Mouse (Mus musculus) ES-E14 (cell line): ENCODE results near the gene Carmil1. TPM values are rescaled to one million over a fixed set of nuclear protein-coding genes. Genes with fewer than 3 reads are reported as not detected.

Experiments used
- DNase-seq: peaks from one replicate; pipeline ENCODE4 v3.0.0-alpha.2; 2013; ENCODE audit warnings: low read depth, low spot score
- H3K27ac ChIP-seq: 2 replicates; pipeline ENCODE4 v1.5.1; 2012; ENCODE audit warnings: low read depth, mild to moderate bottlenecking, low read length, moderate library complexity, mixed read lengths; ENCODE audit not compliant: poor library complexity, insufficient read depth, severe bottlenecking
- H3K36me3 ChIP-seq: 2 replicates; pipeline ENCODE4 v1.6.1; 2012; ENCODE audit warnings: mild to moderate bottlenecking, low read length, moderate library complexity, mixed read lengths; ENCODE audit not compliant: control insufficient read depth, poor library complexity, insufficient read depth, severe bottlenecking
- H3K4me1 ChIP-seq, 2 experiments: fragments of 150-350 bp in 1 of 2; sonication (generic) in 1 of 2; 2 replicates each; pipeline ENCODE4 v1.6.1; 2012; ENCODE audit warnings: low read length in 2 of 2, mild to moderate bottlenecking in 1 of 2, mixed read lengths in 1 of 2; ENCODE audit not compliant: control insufficient read depth in 2 of 2, insufficient read depth in 2 of 2, poor library complexity in 1 of 2
- H3K4me3 ChIP-seq, 2 experiments: fragments of 150-350 bp in 1 of 2; sonication (generic) in 1 of 2; 2 replicates each; pipeline ENCODE4 v1.5.1; 2012; ENCODE audit warnings: low read length in 2 of 2, low read depth in 1 of 2, mild to moderate bottlenecking in 1 of 2, mixed read lengths in 1 of 2; ENCODE audit not compliant: insufficient read depth in 1 of 2, poor library complexity in 1 of 2, severe bottlenecking in 1 of 2
- H3K9ac ChIP-seq: 2 replicates; pipeline ENCODE4 v1.6.1; 2012; ENCODE audit warnings: low read depth, mild to moderate bottlenecking, low read length, mixed read lengths; ENCODE audit not compliant: poor library complexity, insufficient read depth, severe bottlenecking
- H3K9me3 ChIP-seq: fragments of 150-350 bp; sonication (generic); 2 replicates; pipeline ENCODE4 v1.6.1; 2012; ENCODE audit warnings: low read depth, mild to moderate bottlenecking, low read length; ENCODE audit not compliant: control insufficient read depth, insufficient read depth
- CHD2 ChIP-seq: IDR thresholded peaks from 2 replicates; pipeline ENCODE4 v1.6.1; 2014; ENCODE audit warnings: mild to moderate bottlenecking, low read depth, low read length, inconsistent platforms
- HCFC1 ChIP-seq: IDR thresholded peaks from 2 replicates; pipeline ENCODE4 v1.6.1; 2012; ENCODE audit warnings: low read length, inconsistent platforms, borderline replicate concordance; ENCODE audit not compliant: insufficient read depth
- MAFK ChIP-seq: IDR thresholded peaks from 2 replicates; pipeline ENCODE4 v1.6.1; 2014; ENCODE audit warnings: mild to moderate bottlenecking, low read depth, low read length, inconsistent platforms; ENCODE audit not compliant: insufficient read depth
- ZC3H11A ChIP-seq: IDR thresholded peaks from 2 replicates; pipeline ENCODE4 v1.6.1; 2012; ENCODE audit warnings: low read depth, mild to moderate bottlenecking, inconsistent platforms, low read length, borderline replicate concordance
- ZNF384 ChIP-seq: IDR thresholded peaks from 2 replicates; pipeline ENCODE4 v1.6.1; 2012; ENCODE audit warnings: low read depth, low read length, inconsistent platforms
- in situ Hi-C, 2 experiments: fragments of 600-800 bp; cut with MboI; formaldehyde crosslinking; loops; one replicate each; pipeline ENCODE4 v1.15.1; 2025; ENCODE audit warnings: low sequenced_read_pairs in 2 of 2, inconsistent platforms in 1 of 2; ENCODE audit not compliant: unreplicated experiment in 2 of 2
- total RNA-seq: library from RNA; depleted of rRNA; stranded (reverse); fragments of 300-350 nt; gene quantifications from 2 replicates; pipeline ENCODE4 v1.2.3, GENCODE M21; 2012

Gene Carmil1
- total RNA-seq, 1 experiment: 17.0 TPM

- Histone ChIP-seq H3K9ac (no peak overlapping the region), H3K9me3 (no peaks in the 10 kb centered on the region), H3K4me3 (no peak overlapping the region), H3K4me1 (no peaks in the 10 kb centered on the region), H3K27ac (no peak overlapping the region), H3K36me3 (no peaks in the 10 kb centered on the region)
- TF ChIP-seq MAFK: no peak
- TF ChIP-seq CHD2: no peak
- no peak for TF ChIP-seq ZNF384
- no peak for TF ChIP-seq HCFC1
- in situ Hi-C loops: no loop called here
- no peak for DNase-seq
Observed at GRCm38 (mm10) chr13:24185641-24186040, 95.0 kb downstream of the Carmil1 start.

DNA sequence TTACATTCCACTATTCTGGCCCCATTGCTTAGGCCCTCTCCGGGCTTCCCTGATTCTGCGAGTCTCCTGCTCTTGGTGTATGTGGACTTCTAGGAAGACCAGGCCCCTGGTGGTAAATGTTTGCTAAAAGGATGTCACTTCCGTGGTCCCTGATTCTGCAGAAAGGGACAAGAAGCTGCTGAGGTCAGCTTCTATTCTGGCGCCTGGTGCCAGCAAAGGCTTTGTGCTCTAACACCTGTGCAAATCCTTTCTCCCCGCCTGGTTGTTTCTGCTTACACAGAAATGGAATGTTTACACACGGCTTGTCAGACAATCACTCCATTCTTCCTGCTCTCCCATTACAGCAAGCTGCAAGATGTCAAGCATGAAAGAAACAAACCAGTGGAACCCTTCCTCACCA is 97.7 kb downstream of the Carmil1 start:
- Histone ChIP-seq H3K9ac (no peak overlapping the region), H3K4me1 (peaks cover 0 to 7% of the 10 kb centered on the region in 2 experiments; a peak in 2 of 4 replicates), H3K36me3 (no peaks in the 10 kb centered on the region), H3K4me3 (no peak overlapping the region), H3K9me3 (no peaks in the 10 kb centered on the region), H3K27ac (no peak overlapping the region)
- DNase-seq: no peak
- in situ Hi-C loops: no loop called here
- TF ChIP-seq ZC3H11A (no peak), ZNF384 (no peak), CHD2 (no peak), MAFK (no peak), HCFC1 (no peak)

GRCm38 (mm10) chr13:24179538-24179937 is 101.1 kb downstream of the Carmil1 start:
- H3K9me3 ChIP-seq: no peaks in the 10 kb centered on the region
- DNase-seq: no peak
- TF ChIP-seq CHD2: no peak
- TF ChIP-seq ZNF384: no peak
- no peak for TF ChIP-seq ZC3H11A
- TF ChIP-seq HCFC1: no peak
- no peak for TF ChIP-seq MAFK
- H3K4me3 ChIP-seq: no peak overlapping the region
- H3K27ac ChIP-seq: no peak overlapping the region
- H3K36me3 ChIP-seq: no peaks in the 10 kb centered on the region
- no peak overlapping the region for H3K9ac ChIP-seq
- peaks cover 0 to 7% of the 10 kb centered on the region in 2 experiments; a peak in 2 of 4 replicates for H3K4me1 ChIP-seq
- in situ Hi-C loops: no loop called here

DNA sequence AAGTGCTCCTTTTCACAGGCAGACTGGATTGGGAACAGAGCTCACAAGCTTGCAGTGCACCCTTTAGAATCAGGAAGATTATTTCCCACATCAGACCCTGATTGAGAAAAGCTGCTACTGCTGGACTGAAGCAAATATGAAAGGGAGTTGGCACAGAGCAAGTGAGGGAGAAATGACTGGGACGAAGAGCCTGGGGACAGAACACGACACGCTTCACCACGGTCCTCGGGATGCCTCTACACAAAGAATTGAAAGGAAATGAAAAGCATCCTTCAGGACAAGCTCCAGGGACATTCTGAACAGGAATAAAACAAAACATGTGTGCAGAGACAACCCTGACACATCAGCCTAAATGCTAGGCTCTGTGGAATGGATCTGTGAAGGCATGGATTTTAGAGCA is 103.0 kb downstream of the Carmil1 start:
- H3K27ac ChIP-seq: no peak overlapping the region
- DNase-seq: no peak
- no peaks in the 10 kb centered on the region for H3K9me3 ChIP-seq
- no peak overlapping the region for H3K4me3 ChIP-seq
- H3K4me1 ChIP-seq: peaks cover 0 to 7% of the 10 kb centered on the region in 2 experiments; a peak in 2 of 4 replicates
- no peak overlapping the region for H3K9ac ChIP-seq
- in situ Hi-C loops: no loop called here
- no peaks in the 10 kb centered on the region for H3K36me3 ChIP-seq
- no peak for TF ChIP-seq CHD2
- TF ChIP-seq ZNF384: no peak
- no peak for TF ChIP-seq ZC3H11A
- TF ChIP-seq HCFC1: no peak
- no peak for TF ChIP-seq MAFK

GRCm38 (mm10) chr13:24176835-24177234 is 103.8 kb downstream of the Carmil1 start:
- Histone ChIP-seq H3K9ac (no peak overlapping the region), H3K9me3 (no peaks in the 10 kb centered on the region), H3K36me3 (no peaks in the 10 kb centered on the region), H3K4me3 (no peak overlapping the region), H3K4me1 (peaks cover 0 to 7% of the 10 kb centered on the region in 2 experiments; a peak in 2 of 4 replicates), H3K27ac (no peak overlapping the region)
- TF ChIP-seq MAFK (no peak), HCFC1 (no peak), ZC3H11A (no peak), CHD2 (no peak), ZNF384 (no peak)
- DNase-seq: no peak
- in situ Hi-C loops: no loop called here
